Mouse (Mus musculus): Measurements from ENCODE around the gene Mmp1b. TPM values are rescaled to one million over a fixed set of nuclear protein-coding genes. Genes with fewer than 3 reads are reported as not detected.

Mmp1b gene
- polyA plus RNA-seq, 1 experiment from 2014 or later, result not detected

DNA sequence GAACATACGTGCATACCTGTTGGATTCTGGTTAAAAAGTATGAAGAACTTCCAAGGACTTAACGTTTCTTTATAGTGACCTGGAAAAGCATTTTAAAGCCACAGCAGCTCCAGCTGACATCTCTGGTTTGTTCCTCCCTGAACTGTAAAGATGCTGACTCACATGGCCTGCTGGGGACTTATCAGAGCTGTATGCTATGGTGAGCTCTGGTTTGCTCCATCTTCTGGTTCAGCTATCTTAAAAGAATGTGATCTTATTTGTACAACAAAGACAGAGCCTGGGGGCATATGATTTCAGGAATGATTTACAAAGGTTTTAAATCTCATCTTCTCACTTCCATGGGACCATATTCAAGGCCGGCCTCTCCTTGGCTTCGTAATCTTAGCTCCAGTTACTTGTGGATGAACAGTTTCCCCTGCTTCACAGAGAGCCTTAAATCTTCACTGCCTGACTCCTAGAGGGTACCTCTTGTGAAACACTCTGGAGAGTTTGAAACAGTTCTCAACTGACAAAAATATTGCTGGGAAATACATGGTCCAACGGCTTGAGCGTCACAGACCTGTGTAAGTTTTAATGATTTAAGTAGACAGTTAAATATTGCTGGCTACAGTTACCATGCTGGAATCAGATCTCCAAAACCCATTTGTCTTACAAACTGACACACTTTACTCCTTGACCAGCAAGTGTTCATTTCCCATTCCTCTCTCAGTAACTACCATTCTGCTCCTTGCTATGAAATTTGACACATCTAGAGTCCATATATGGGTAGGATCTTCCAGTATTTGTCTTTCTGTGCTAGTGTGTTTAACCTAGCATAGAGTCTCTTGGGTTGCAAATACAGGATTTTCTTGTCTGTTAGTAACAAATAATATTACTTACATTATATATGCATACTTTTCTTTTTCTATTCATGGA lies 51.8 kb downstream of the Mmp1b start:
- Histone ChIP-seq H3K9me3 (replicated peaks; ENCODE audit: low read length) (no peaks in the 10 kb centered on the region), H3K4me3 (replicated peaks; ENCODE audit: low read depth, low read length) (no peak overlapping the region), H3K27me3 (ENCODE audit: insufficient read depth, low read length) (no peaks in the 10 kb centered on the region), H3K9ac (ENCODE audit: low read depth, low read length) (no peak overlapping the region), H3K4me2 (ENCODE audit: low read length) (no peak overlapping the region), H3K4me1 (replicated peaks; ENCODE audit: insufficient read depth, low read length) (no peaks in the 10 kb centered on the region), H3K27ac (no peak overlapping the region), H3K36me3 (ENCODE audit: insufficient read depth, low read length) (no peaks in the 10 kb centered on the region)
- peak; percentile 46 for ATAC-seq (replicated peaks; ENCODE audit: low FRiP score, low read depth)
- no peak for TF ChIP-seq CTCF (IDR thresholded peaks at IDR 0.05; ENCODE audit: low read depth)
- WGBS, result 28% methylated on average over 5 of the region's 6 CpGs
- peak; percentile 55 for DNase-seq (ENCODE audit: low spot score)

DNA sequence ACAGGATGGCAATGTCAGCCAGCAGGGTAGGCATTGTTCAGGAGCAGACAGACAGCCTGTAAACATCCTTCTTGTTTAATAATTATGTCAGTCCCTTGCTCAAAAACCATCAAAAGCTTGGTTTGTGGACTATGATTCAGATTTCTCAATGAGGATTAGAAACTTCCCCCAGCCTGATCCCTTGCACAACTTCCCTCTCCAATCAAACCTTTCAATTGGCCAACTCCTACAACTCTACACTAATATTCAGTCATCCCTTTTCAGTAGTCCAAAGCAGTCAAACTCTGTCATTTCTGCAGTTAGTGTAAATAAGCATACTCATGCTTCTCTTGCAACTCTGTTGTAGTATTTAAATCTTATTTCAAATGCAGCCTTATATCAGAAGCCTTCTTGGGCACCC lies 56.0 kb downstream of the Mmp1b start:
- TF ChIP-seq CTCF (IDR thresholded peaks at IDR 0.05; ENCODE audit: low read depth), result no peak
- Histone ChIP-seq H3K4me2 (ENCODE audit: low read length) (no peak overlapping the region), H3K36me3 (ENCODE audit: insufficient read depth, low read length) (no peaks in the 10 kb centered on the region), H3K27me3 (ENCODE audit: insufficient read depth, low read length) (no peaks in the 10 kb centered on the region), H3K27ac (no peak overlapping the region), H3K4me1 (replicated peaks; ENCODE audit: insufficient read depth, low read length) (no peaks in the 10 kb centered on the region), H3K9me3 (replicated peaks; ENCODE audit: low read length) (no peaks in the 10 kb centered on the region), H3K9ac (ENCODE audit: low read depth, low read length) (no peak overlapping the region), H3K4me3 (replicated peaks; ENCODE audit: low read depth, low read length) (no peak overlapping the region)
- no peak for ATAC-seq (replicated peaks; ENCODE audit: low FRiP score, low read depth)
- DNase-seq (ENCODE audit: low spot score), result no peak

Other genes starting within 250 kb of the Mmp1b start
- 14.9 and 16.1 TPM in 2 replicates for gene Dync2h1, start 203.6 kb downstream of the Mmp1b start, polyA plus RNA-seq (2015; fragmentation: Nextera tagmentation; extraction: Ambion mirVana)
- gene Dcun1d5, start 203.5 kb downstream of the Mmp1b start, polyA plus RNA-seq (2015; fragmentation: Nextera tagmentation; extraction: Ambion mirVana), result 132 and 139 TPM in 2 replicates
- 0.18 and 0.33 TPM in 2 replicates for gene Mmp13, start 115.5 kb downstream of the Mmp1b start, polyA plus RNA-seq (2015; fragmentation: Nextera tagmentation; extraction: Ambion mirVana)
- gene Mmp12, start 43.7 kb downstream of the Mmp1b start, polyA plus RNA-seq (2015; fragmentation: Nextera tagmentation; extraction: Ambion mirVana), result 0.06 TPM in 1 of 2 replicates, not detected in the other
- not detected in 2 replicates for gene Mmp3, start 57.8 kb upstream of the Mmp1b start, polyA plus RNA-seq (2015; fragmentation: Nextera tagmentation; extraction: Ambion mirVana)
- 0.07 TPM in 1 of 2 replicates, not detected in the other for gene Mmp10, start 114.3 kb upstream of the Mmp1b start, polyA plus RNA-seq (2015; fragmentation: Nextera tagmentation; extraction: Ambion mirVana)
- gene Mmp8, start 170.4 kb upstream of the Mmp1b start, polyA plus RNA-seq (2015; fragmentation: Nextera tagmentation; extraction: Ambion mirVana), result 0.86 and 1.3 TPM in 2 replicates
- gene Mmp27, start 183.3 kb upstream of the Mmp1b start, polyA plus RNA-seq (2015; fragmentation: Nextera tagmentation; extraction: Ambion mirVana), result not detected in 2 replicates
- 0.13 and 0.20 TPM in 2 replicates for gene Mmp20, start 240.2 kb upstream of the Mmp1b start, polyA plus RNA-seq (2015; fragmentation: Nextera tagmentation; extraction: Ambion mirVana)